Mouse (Mus musculus): ENCODE results near the gene Akp3.

Akp3 gene

DNA sequence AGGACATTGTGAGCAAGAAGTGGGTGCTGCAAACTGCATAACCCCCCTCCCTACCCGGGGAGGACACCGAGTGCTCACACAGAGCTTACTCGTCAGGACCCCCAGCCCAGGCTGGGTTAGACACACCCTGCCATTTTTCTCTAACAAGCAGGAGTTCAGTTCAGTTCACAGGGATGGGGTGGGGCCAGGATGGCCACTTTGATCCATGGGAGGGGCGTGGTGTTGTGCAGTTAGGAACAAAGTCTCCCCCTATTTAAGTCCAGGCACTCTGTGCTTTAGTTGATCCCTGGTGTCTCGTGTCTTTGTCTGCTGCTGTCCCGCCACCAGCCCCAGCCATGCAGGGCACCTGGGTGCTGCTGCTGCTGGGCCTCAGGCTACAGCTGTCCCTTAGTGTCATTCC lies at the start of gene Akp3:
Gene Akp3, plus strand, starts transcription at position 301 of the 400 bp plus-strand sequence.
- no peak for DNase-seq

DNA sequence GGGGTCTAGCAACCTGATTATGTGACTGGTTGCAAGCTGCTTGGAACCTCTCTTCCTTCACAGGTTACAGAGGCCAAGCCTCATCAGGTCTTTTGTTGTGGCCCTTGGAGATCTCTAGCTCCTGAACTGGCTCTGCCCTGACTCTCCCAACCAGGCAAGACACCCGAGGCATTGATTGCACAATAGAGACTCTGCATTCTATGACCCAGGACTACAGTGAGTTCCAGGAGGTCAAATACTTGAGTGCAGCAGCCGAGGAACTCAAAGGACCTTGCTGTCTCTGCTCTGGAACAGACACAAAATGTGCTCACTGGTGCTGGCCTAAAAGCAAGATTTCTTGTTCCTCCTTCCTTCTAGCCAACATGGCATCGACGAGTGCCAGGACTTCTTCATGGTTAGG lies 38.6 kb upstream of the Akp3 start:
- no peak for DNase-seq

DNA sequence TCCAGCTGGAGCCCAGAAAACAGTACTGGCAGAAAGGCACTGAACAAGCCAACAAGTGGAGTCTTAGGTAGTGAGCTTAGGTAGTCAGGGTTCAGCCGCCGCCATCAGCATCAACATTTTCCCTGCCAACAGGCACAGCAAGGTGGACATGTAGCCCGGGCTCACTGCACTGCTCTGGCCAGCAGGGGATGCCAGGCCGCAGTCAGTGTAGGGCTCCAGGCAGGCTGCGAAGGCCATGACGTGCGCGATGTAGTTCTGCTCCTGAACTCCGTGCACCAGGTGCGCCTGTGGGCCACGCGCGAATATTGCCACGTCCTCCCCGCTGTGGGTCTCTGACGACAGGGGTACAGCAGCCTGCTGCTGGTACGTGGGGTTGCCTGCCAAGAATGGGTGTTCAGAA lies 37.8 kb upstream of the Akp3 start:
- no peak for DNase-seq

DNA sequence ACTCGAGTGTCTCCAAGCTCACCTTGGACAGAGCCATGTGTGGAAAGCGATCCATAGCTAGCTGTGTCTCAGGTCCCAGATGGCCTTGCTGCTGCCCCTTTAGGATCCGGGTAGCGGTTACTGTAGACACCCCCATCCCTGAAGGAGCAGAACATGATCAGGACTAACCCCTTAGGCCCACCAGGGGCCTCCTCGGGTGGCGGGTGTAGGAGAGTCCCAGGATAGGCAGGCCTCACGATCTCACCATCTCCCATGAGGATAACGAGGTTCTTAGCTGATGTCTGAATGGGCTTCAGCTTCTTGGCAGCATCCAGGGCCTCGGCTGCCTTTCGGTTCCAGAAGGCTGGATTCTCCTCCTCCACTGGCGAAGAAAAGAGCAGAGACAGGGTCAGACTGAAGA lies 35.5 kb upstream of the Akp3 start:
- DNase-seq, result no peak

DNA sequence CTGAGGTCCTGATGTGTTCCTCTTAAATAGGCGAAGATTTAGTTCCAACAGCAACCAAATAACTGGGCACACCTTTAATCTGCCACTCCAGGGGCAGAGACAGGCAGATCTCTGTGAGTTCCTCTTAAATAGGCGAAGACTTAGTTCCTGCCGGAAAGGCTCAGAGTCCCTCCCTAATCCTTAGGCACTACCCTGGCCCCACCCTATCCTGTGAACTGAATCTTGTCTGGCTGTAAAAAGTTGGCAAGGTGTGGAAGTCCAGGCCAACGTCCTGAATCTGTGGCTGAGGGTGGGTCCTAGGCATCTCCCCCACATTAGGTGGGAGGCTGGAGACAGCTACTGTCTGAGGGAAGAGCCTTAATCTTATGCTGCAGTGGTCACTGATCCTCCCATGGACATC lies 34.9 kb upstream of the Akp3 start, which contains the start of gene Alppl2:
Gene Alppl2, minus strand, starts transcription at position 101 of the 400 bp plus-strand sequence.
- no peak for DNase-seq

DNA sequence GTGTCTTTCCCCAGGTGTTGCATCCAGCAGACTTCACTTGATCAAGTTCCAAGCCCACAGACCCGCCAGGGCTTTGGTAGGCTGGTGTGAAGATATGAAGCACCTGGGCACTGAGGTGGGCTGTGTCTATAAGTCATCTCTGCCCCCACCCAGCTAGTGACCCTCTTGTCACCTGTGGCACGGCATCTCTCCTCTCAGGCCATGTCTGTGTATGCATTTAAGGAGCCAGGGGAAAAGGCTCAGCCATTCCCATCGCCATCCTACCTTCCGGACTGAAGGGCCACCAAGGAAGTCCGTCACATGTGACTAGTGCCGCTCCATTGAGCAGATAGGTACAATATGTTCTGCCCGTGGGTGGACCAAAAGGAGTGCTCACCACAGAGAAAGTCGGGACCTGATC lies 29.1 kb upstream of the Akp3 start:
- no peak for DNase-seq

DNA sequence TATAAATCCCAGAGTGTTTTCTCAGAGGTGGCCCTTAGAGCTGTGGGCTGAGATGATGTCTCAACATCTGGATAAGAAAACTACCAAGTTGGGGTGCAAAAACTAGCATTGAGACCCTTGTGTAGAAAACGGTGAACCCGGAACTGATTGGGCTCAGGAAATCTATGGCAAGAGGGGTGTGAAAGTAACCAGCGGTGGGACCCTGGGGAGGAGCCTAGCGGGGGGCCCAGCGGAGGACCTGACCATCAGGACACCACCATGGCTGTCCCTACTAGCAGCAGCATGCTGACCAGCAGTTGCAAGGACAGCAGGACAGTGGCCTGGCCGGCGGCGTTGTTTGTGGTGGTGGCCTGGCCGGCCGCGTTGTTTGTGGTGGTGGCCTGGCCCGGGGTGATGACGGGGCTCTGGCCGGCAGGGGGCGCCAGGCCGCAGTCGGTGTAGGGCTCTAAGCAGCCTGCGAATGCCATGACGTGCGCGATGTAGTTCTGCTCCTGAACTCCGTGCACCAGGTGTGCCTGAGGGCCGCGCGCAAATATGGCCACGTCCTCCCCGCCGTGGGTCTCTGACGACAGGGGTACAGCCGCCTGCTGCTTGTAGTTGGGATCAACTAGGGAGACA lies 26.3 kb upstream of the Akp3 start:
- peak; percentile 11 to 46 for DNase-seq

DNA sequence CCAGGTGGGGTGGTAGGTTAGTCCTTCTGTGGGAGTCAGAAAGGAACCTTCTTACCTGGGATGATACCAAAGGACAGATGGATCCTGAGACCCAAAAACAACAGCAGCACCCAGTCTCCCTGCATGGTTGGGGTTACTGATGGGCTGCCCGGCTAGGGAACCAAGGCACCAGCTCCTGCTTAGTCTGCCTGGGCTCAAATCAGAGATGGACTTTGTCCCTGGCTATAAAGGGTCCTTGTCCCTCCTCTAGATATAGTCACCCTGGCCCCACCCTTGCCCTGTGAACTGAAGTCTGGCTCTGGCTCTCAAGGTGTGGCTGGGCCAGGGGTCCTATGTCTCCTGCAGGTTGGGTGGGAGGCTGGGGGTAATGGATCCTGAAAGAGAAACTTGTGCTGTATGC lies 23.4 kb upstream of the Akp3 start, which contains the start of gene Alpi:
Gene Alpi, minus strand, starts transcription at position 196 of the 400 bp plus-strand sequence.
- DNase-seq, result no peak

DNA sequence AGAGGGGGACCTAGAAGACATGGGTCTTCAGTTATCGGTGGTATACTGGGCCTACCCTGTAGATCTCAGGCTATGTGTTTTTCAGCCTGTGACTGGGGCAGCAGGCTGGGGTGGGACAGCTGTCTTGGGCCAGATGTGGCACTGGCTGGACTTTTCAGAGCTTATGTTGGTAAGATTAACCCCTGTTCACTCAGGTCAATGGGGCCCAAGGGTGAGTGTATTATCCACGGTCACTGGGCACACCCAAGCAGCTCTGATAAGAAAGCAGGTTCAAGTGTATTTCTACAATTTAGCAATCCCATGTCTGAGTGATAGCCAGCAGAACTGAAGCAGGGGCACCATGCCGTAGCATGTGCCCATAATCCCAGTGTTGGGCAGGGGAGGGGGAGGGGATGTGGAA lies 22.7 kb upstream of the Akp3 start:
- no peak for DNase-seq

DNA sequence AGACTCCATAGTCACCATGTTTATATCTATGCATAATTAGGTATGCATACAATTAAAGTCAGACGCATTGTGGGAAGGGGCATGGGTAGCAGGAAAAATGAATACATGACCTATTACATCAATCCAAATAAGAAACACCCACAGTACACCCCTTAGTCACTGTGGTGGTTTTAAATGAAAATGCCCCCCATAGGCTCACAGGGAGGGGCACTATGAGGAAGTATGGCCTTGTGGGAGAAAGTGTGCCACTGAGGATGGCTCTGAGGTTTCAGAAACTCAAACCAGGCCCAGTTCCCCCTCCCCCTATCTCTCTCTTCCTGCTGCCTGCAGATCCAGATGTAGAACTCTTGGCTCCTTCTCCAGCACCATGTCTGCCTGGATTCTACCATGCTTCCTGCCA lies 20.8 kb upstream of the Akp3 start:
- no peak for DNase-seq

DNA sequence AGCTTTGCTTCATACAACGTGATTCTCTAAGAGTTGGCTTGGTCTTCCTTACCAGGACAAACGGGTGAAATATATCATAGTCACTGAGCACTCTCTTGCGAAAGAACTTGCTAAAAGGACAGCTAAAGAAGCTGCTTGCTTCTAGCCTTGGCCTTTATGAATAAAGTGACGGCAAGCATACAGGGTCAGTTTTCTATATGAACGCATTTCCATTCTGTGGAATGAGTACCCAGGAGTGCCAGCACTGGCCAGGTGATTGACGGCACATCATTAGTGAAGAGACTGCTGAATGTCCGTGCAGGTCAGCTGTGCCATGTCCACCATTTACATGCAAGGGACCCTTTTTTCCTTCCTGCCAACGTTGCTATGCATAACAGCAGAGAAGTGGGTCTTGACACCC lies 18.2 kb upstream of the Akp3 start:
- no peak for DNase-seq

DNA sequence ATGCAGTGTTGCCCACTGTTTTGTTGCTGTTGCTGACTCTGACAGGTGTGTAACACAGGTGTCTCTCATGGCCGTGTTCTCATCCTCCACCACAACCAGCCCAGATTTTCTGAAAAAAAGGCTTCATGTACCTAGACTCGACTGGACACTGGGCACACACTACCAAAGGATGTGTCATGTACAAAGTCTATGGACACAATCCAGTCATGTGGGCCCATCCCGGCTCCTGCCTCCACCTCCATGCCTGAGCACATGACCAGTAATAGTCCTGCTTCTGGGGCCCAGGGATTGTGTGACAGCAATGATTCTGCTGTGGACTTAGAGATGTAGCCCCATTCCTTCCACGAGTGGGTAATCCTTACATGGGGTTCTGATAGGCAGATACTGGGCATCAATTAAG lies 16.2 kb upstream of the Akp3 start:
- no peak for DNase-seq

DNA sequence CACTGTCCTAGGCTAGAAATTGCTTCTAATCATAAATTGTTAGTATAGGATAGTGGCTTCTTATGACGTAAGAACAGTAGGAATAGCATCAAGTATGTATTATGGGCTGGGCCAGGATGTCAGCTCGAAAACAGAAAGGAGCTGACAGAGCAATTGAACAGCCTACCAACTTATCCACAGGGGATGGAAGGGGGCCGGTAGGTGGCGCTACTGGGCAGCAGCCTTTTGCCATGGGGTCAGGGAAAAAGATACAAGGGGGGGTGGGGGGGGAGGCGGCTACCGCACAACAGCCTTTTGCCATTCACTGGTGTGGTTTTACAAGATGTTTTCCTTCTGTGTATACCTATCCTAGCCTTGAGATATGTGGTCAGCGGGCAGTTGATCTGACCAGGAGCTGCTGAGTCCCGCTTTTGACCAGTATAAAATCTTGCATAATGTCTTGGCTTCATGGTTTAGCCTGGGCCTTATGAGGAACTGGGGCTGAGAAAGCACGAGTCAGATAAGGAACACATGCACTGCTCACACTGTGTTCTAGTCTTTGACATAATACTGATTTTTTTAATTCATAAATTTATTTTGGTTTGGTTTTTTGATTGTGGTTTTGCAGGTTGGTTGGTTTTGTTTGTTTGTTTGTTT lies 12.9 kb upstream of the Akp3 start:
- DNase-seq, result peak in 1 of 2 experiments; percentile 14

DNA sequence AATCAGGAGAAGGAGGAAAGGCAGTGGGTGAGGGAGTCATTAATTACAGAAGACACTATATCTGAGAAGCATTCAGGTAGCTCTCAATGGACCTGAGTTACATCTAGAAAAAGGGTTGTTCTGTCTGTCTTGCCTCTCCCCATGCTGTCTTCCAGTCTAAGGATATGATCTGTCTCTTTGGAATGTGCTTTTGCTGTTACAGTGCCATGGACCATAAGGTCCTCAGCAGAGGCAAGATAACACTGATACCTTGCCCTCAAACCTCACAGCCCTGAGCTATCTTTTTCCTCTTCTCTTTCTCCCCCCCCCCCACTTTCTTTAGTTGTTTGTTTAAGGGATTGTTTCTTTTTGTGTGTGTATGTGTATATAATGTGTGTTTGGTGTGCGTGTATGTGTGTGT lies 10.0 kb upstream of the Akp3 start:
- no peak for DNase-seq

DNA sequence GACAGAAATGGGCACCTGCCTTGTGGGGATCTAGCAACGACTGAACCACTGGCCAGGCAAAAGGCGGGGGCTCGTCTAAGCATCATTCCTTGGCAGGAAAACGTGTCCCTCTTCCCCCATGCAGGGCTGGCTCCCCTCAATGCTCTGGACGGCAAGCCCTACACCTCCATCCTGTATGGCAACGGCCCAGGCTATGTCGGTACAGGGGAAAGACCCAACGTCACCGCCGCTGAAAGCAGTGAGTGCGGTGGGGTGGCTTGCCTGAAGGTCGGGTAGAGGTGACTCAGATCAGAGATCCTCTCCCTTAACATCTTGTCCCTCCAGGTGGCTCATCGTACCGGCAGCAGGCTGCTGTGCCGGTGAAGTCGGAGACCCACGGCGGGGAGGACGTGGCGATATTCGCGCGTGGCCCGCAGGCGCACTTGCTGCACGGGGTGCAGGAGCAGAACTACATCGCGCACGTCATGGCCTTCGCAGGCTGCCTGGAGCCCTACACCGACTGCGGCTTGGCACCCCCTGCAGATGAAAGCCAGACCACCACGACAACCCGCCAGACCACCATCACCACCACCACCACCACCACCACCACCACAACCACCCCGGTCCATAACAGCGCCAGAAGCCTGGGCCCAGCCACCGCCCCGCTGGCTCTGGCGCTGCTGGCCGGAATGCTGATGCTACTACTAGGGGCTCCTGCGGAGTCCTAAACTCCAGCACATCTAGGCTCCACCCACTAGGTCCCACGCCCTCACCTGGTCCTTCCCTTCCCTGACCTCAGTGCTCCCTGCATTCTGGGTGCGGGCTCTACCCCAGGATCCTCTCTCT lies 2.6 kb downstream of the Akp3 start:
- peak; percentile 10 to 12 for DNase-seq

DNA sequence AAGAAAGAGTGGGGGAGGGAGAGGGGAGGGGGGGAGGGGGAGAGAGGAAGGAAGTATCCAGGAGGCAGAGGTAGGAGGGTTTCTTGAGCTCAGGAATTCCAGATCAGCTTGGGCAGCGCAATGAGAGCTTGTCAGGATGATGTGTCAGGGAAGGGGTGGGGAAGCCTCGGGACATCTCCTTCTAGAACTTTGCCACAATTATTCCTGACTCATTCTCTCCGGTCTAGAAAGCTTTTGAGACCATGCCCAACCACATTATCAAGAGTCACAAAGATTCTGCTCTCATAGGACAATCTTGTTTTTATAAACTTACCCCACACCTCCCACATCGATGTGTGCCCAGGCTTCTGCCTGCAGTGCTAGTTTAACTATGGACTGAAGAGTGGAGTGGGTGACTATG lies 7.0 kb downstream of the Akp3 start:
- no peak for DNase-seq

DNA sequence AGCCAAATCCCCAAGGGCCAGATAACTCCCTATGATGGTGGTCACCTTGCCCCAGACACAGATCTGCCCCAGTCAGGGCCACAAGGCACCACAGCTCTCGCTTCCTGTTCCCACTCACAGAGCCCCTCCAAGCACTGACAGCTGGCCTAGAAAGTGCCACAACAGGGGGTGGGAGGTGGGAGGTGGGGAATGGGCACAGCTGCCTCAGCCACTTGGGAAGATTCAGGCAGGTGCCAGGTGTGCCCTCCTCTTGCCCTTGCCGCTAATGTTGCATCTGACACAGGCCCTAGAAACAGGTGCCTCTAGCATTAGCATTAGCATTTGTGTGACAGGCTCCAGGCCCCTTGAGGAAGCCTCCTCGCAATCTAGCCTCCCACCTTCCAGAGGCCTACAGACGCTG lies 16.8 kb downstream of the Akp3 start:
- no peak for DNase-seq

DNA sequence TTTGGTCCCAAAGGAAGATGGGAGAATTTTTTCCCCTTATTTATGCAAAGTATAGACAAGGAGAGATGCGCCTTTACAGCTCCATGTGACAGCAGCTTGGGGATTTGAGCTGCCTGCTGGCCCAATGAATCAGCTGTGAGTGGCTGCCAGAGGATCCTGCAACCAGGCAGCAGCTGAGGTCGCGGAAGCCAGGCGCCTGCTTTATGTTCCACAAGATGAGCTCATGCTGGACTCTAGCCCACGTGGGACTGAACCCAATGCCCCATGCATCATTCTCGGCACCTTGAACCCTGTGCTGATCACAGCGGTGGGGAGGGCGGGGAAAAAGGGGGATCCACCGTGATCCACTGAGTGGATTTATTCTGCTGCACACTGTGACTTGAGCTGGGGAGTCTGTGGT lies 17.7 kb downstream of the Akp3 start:
- no peak for DNase-seq

DNA sequence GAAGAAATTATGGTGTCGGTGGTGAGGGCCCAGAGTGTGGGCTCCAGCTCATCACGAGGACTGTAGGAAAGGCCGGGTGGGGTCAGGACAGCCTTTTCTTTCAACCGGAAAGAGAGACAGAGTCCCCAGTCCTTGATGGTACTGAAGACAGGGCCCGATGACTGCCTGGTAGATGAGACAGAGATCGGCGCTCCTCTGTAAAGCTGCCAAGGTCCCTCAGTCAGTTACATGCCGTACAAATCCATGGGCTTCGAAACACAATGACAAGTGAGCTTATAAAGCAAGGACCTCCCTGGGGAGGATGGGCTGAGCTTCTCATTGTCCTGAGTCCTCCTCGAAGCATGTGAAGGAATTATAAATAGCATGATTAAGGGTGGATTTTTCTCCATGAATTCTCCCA lies 18.4 kb downstream of the Akp3 start:
- DNase-seq, result no peak

DNA sequence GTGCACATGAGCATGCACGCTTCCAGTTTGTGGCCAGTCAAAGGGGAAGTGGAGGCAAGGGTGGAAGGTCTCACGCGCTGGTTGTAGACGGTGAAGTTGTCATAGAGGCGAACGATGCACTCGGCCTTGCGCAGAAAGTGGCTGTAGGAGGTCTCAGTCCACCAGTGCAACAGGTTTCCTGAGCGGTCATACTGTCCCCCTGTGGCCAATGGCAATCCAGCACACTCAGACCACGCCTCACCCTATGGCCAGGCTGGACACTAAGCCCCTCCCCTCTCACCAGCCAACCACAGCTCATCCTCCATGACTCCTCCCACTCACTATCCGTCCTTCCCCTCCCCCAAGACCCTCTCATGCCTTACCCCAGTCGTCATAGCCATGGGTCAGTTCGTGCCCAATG lies 24.6 kb downstream of the Akp3 start:
- no peak for DNase-seq

DNA sequence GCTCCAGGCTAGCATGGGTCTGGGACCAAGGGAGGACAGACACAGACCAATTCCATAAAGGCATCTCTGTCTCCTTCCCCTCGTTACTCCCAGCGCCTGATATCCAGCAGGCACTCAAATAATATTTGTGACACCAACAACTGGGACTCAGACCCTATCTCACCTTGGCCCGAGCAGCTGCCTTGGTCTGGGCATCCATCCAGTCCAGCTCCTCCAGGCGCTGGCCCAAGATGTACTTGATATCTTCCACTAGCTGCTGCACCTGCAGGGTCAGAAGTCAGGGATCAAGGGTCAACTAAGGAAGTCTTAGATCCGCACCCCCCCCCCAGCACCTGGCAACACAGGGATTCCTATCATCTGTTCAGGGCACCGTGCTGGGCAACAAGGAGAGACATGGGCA lies 26.5 kb downstream of the Akp3 start:
- no peak for DNase-seq

DNA sequence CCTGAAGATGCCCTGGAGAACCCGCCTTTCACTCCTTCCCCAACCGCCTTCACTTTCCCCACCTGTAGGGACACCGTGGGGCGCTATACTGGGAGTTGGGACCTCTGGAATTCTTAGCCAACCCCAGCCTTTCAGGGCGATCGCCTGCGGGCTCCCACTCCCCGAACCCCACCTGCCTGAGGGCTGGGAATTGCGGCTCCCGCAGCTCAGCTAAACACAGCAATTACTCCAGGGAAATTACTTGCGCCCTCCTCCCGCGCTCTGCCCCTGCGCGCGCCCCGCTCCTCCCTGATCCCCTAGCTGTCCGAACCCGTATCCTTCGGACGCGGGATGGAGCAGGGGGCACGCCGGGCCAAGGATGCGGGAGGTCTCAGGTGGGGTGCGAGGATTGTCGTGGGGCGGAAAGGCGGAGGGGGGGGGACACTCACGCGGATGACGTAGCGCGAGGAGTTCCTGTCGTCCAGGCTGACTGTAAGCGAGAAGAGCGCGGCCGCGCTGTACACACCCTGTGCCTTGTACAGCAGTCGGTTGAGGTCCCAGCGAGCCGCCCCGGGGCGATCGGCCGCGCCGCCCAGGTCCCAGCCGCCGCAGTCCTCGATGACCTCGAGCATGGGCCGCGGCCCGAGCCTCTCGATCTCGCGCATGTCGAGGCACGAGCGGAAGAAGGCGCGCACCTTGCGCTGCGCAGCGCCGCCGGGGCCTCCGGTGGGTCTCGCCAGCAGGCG lies 29.2 kb downstream of the Akp3 start:
- no peak for DNase-seq

DNA sequence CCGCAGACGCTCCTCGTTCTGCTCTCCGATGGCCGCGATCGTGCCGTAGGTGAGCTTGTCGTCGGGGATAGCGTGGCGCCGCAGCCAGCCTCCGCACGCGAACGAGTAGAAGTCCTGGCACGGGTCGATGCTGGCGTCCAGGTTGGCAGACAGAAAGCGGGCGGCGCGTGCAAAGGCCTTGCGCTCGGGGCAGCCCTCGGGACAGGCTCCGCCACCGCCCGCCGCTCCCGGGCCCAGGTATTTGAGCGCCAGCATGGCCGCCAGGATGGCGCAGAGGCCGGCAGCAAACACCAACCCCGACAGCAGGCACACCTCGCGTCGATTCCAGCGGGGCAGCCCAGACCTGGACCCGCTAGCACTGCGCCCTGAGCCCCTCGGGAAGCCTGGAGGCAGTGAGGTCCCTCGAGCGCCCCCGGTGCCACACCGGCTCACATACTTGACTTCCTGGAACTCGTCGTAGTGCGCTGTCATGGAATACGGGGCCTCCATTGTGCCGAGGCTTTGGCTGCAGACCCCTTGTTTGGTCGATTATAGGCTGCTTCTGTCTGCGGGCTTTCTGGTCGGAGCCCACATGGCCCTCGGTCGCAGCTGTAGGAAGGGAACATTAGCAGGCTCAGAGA lies 29.8 kb downstream of the Akp3 start:
- no peak for DNase-seq
